Mouse (Mus musculus) lung, postnatal 0 days (tissue): Measurements from ENCODE around the gene Gdpd3. TPM values are rescaled to one million over a fixed set of nuclear protein-coding genes. Genes with fewer than 3 reads are reported as not detected.

Experiments
- ATAC-seq: fragments of 200-750 bp; cut with Nextera tagmentation; 2 replicates; pipeline ENCODE4 v1.8.0; 2017; ENCODE audit warnings: moderate library complexity
- DNase-seq: peaks from one replicate; pipeline ENCODE4 v3.0.0-alpha.2; 2016; ENCODE audit warnings: low spot score
- H3K27ac ChIP-seq: fragments of 300-500 bp; sonication (generic); 2 replicates; pipeline ENCODE4 v1.5.1; 2014; ENCODE audit warnings: antibody characterized with exemption, mild to moderate bottlenecking, low read length, mixed read lengths
- H3K27me3 ChIP-seq: fragments of 300-500 bp; sonication (generic); replicated peaks from 2 replicates; pipeline ENCODE4 v1.6.1; 2014; ENCODE audit warnings: low read length, mixed read lengths; ENCODE audit not compliant: insufficient read depth
- H3K36me3 ChIP-seq: fragments of 300-500 bp; sonication (generic); 2 replicates; pipeline ENCODE4 v1.6.1; 2014; ENCODE audit warnings: low read length, mixed read lengths; ENCODE audit not compliant: insufficient read depth
- H3K4me1 ChIP-seq: fragments of 300-500 bp; sonication (generic); 2 replicates; pipeline ENCODE4 v1.6.1; 2014; ENCODE audit warnings: antibody characterized with exemption, low read depth, low read length, mixed read lengths; ENCODE audit not compliant: insufficient read depth
- H3K4me2 ChIP-seq: fragments of 300-500 bp; sonication (generic); replicated peaks from 2 replicates; pipeline ENCODE4 v1.6.1; 2014; ENCODE audit warnings: low read depth, mild to moderate bottlenecking, low read length, moderate library complexity, mixed read lengths
- H3K4me3 ChIP-seq: fragments of 300-500 bp; sonication (generic); 2 replicates; pipeline ENCODE4 v1.5.1; 2014; ENCODE audit warnings: low read depth, low read length
- H3K9ac ChIP-seq: fragments of 300-500 bp; sonication (generic); replicated peaks from 2 replicates; pipeline ENCODE4 v1.6.1; 2014; ENCODE audit warnings: low read depth, mild to moderate bottlenecking
- H3K9me3 ChIP-seq: fragments of 300-500 bp; sonication (generic); 2 replicates; pipeline ENCODE4 v1.6.1; 2016; ENCODE audit warnings: low read length, mixed read lengths
- CTCF ChIP-seq: IDR thresholded peaks from 2 replicates; pipeline ENCODE4 v1.5.1; 2016; ENCODE audit warnings: antibody characterized with exemption, mild to moderate bottlenecking
- EP300 ChIP-seq: IDR thresholded peaks from 2 replicates; pipeline ENCODE4 v1.6.1; 2016; ENCODE audit warnings: antibody characterized with exemption, mild to moderate bottlenecking, control low read depth
- WGBS: fragments of 180-500 bp; shearing (Covaris S2); extraction: QIAGEN DNeasy Blood & Tissue Kit; methylation state at CpG from one replicate; pipeline ENCODE4 v1.1.7; 2014; 5-methylcytosine and 5-hydroxymethylcytosine counted together
- polyA plus RNA-seq: library from polyadenylated mRNA; unstranded; fragments of >200 nt; fragmentation: Nextera tagmentation; extraction: Ambion mirVana; gene quantifications from 2 replicates; pipeline ENCODE4 v1.2.1, GENCODE M21; 2015

Gene Gdpd3
- polyA plus RNA-seq, 1 experiment from 2014 or later = 3.4 TPM

- no peak overlapping the region for H3K4me2 ChIP-seq
- no peak for TF ChIP-seq CTCF
- no peak for TF ChIP-seq EP300
- H3K36me3 ChIP-seq = no peaks in the 10 kb centered on the region
- H3K27ac ChIP-seq = no peak overlapping the region
- H3K9me3 ChIP-seq = no peaks in the 10 kb centered on the region
- no peak overlapping the region for H3K4me3 ChIP-seq
- no peaks in the 10 kb centered on the region for H3K27me3 ChIP-seq
- H3K4me1 ChIP-seq = peaks cover 6% of the 10 kb centered on the region; the same call in 1 of the 2 replicates
- no peak for ATAC-seq
- no peak for DNase-seq
- no peak overlapping the region for H3K9ac ChIP-seq
Measured at GRCm38 (mm10) chr7:126803751-126804150, 37.6 kb downstream of the Gdpd3 start.

GRCm38 (mm10) chr7:126806956-126807355 lies 40.8 kb downstream of the Gdpd3 start:
- peaks cover 6% of the 10 kb centered on the region; the same call in 1 of the 2 replicates for H3K4me1 ChIP-seq

GRCm38 (mm10) chr7:126807405-126807804 lies 41.3 kb downstream of the Gdpd3 start:
- WGBS = 59% methylated on average over 4 of the region's 4 CpGs
- Histone ChIP-seq H3K4me3 (no peak overlapping the region), H3K9me3 (no peaks in the 10 kb centered on the region), H3K27me3 (no peaks in the 10 kb centered on the region), H3K9ac (no peak overlapping the region), H3K4me2 (no peak overlapping the region), H3K36me3 (no peaks in the 10 kb centered on the region), H3K4me1 (peaks cover 6% of the 10 kb centered on the region; the same call in 1 of the 2 replicates), H3K27ac (0 out of 2 replicates have a peak overlapping the region, but pooled peaks have one; percentile 49)
- ATAC-seq (no peak), DNase-seq (no peak)
- TF ChIP-seq EP300 (no peak), CTCF (no peak)

More at GRCm38 (mm10) chr7:126806956-126807355, 40.8 kb downstream of the Gdpd3 start:
- Histone ChIP-seq H3K4me2 (no peak overlapping the region), H3K27me3 (no peaks in the 10 kb centered on the region), H3K27ac (peak overlapping the region; percentile 49; the same call in 1 of the 2 replicates), H3K9ac (no peak overlapping the region), H3K9me3 (no peaks in the 10 kb centered on the region), H3K36me3 (no peaks in the 10 kb centered on the region), H3K4me3 (no peak overlapping the region)
- TF ChIP-seq EP300 (no peak), CTCF (no peak)
- peak; percentile 78 for DNase-seq
- peak; percentile 74 for ATAC-seq
- 28% methylated on average over 6 of the region's 6 CpGs for WGBS

GRCm38 (mm10) chr7:126808703-126809455 lies 42.7 kb downstream of the Gdpd3 start:
- H3K9me3 ChIP-seq = no peaks in the 10 kb centered on the region
- DNase-seq (peak; percentile 97), ATAC-seq (peak; percentile 94)
- H3K4me3 ChIP-seq = peak overlapping the region; percentile 49
- H3K9ac ChIP-seq = 0 out of 2 replicates have a peak overlapping the region, but pooled peaks have one; percentile 13
- H3K36me3 ChIP-seq = no peaks in the 10 kb centered on the region
- TF ChIP-seq EP300 (no peak), CTCF (peak; percentile 49)
- no peaks in the 10 kb centered on the region for H3K27me3 ChIP-seq
- H3K4me2 ChIP-seq = peak overlapping the region; percentile 80
- no peak overlapping the region for H3K27ac ChIP-seq
- WGBS = under 1% methylated on average over 42 of the region's 43 CpGs
- H3K4me1 ChIP-seq = peaks cover 6% of the 10 kb centered on the region; the same call in 1 of the 2 replicates

- ATAC-seq = no peak
- H3K36me3 ChIP-seq = no peaks in the 10 kb centered on the region
- TF ChIP-seq EP300 (no peak), CTCF (no peak)
- H3K27ac ChIP-seq = no peak overlapping the region
- WGBS = 42% methylated on average over 5 of the region's 5 CpGs
- no peak overlapping the region for H3K4me3 ChIP-seq
- no peak for DNase-seq
- H3K4me2 ChIP-seq = no peak overlapping the region
- no peaks in the 10 kb centered on the region for H3K27me3 ChIP-seq
- H3K4me1 ChIP-seq = peaks cover 6% of the 10 kb centered on the region; the same call in 1 of the 2 replicates
- H3K9ac ChIP-seq = no peak overlapping the region
- no peaks in the 10 kb centered on the region for H3K9me3 ChIP-seq
Measured at GRCm38 (mm10) chr7:126809723-126810369, 43.7 kb downstream of the Gdpd3 start.

- H3K4me2 ChIP-seq = no peak overlapping the region
- no peaks in the 10 kb centered on the region for H3K36me3 ChIP-seq
- no peak for TF ChIP-seq CTCF
- no peak for TF ChIP-seq EP300
- H3K9ac ChIP-seq = no peak overlapping the region
- H3K4me3 ChIP-seq = no peak overlapping the region
- no peaks in the 10 kb centered on the region for H3K9me3 ChIP-seq
- ATAC-seq = no peak
- no peak for DNase-seq
- 48% methylated on average over 8 of the region's 8 CpGs for WGBS
- H3K4me1 ChIP-seq = no peaks in the 10 kb centered on the region
- no peak overlapping the region for H3K27ac ChIP-seq
- no peaks in the 10 kb centered on the region for H3K27me3 ChIP-seq
Measured at GRCm38 (mm10) chr7:126815726-126816222, 49.6 kb downstream of the Gdpd3 start.
